Mouse (Mus musculus): Measurements from ENCODE around the gene Babam2. TPM values are rescaled to one million over a fixed set of nuclear protein-coding genes. Genes with fewer than 3 reads are reported as not detected.

Babam2 gene
- polyA plus RNA-seq, 1 experiment, result 70.1 TPM

GRCm38 (mm10) chr5:31892631-31893030 lies 195.1 kb downstream of the Babam2 start:
- H3K4me1 ChIP-seq (ENCODE audit: control insufficient read depth, insufficient read depth, insufficient read length, low read length), result no peaks in the 10 kb centered on the region
- no peak overlapping the region for H3K27ac ChIP-seq (replicated peaks; ENCODE audit: low read depth, low read length)
- H3K4me3 ChIP-seq (ENCODE audit: insufficient read depth, low read depth, low read length), result no peak overlapping the region

GRCm38 (mm10) chr5:31899901-31900300 lies 202.4 kb downstream of the Babam2 start:
- H3K4me3 ChIP-seq (ENCODE audit: insufficient read depth, low read depth, low read length), result no peak overlapping the region
- H3K27ac ChIP-seq (replicated peaks; ENCODE audit: low read depth, low read length), result no peak overlapping the region
- no peaks in the 10 kb centered on the region; the same call in 1 of the 2 replicates for H3K4me1 ChIP-seq (ENCODE audit: control insufficient read depth, insufficient read depth, insufficient read length, low read length)

- no peak overlapping the region for H3K4me3 ChIP-seq (ENCODE audit: insufficient read depth, low read depth, low read length)
- no peak overlapping the region for H3K27ac ChIP-seq (replicated peaks; ENCODE audit: low read depth, low read length)
- peaks cover 8% of the 10 kb centered on the region for H3K4me1 ChIP-seq (ENCODE audit: control insufficient read depth, insufficient read depth, insufficient read length, low read length)
Measured at GRCm38 (mm10) chr5:31902144-31902543, 204.7 kb downstream of the Babam2 start.

GRCm38 (mm10) chr5:31902891-31903290 lies 205.4 kb downstream of the Babam2 start:
- Histone ChIP-seq H3K27ac (replicated peaks; ENCODE audit: low read depth, low read length) (no peak overlapping the region), H3K4me3 (ENCODE audit: insufficient read depth, low read depth, low read length) (no peak overlapping the region), H3K4me1 (ENCODE audit: control insufficient read depth, insufficient read depth, insufficient read length, low read length) (peaks cover 8% of the 10 kb centered on the region)

GRCm38 (mm10) chr5:31904968-31905683 lies 207.6 kb downstream of the Babam2 start:
- no peak overlapping the region for H3K4me3 ChIP-seq (ENCODE audit: insufficient read depth, low read depth, low read length)
- H3K4me1 ChIP-seq (ENCODE audit: control insufficient read depth, insufficient read depth, insufficient read length, low read length), result peaks cover 8% of the 10 kb centered on the region
- H3K27ac ChIP-seq (replicated peaks; ENCODE audit: low read depth, low read length), result no peak overlapping the region

GRCm38 (mm10) chr5:31905808-31906207 lies 208.3 kb downstream of the Babam2 start:
- Histone ChIP-seq H3K4me1 (ENCODE audit: control insufficient read depth, insufficient read depth, insufficient read length, low read length) (peaks cover 8% of the 10 kb centered on the region), H3K27ac (replicated peaks; ENCODE audit: low read depth, low read length) (no peak overlapping the region), H3K4me3 (ENCODE audit: insufficient read depth, low read depth, low read length) (no peak overlapping the region)

- Histone ChIP-seq H3K4me1 (ENCODE audit: control insufficient read depth, insufficient read depth, insufficient read length, low read length) (peaks cover 8% of the 10 kb centered on the region), H3K4me3 (ENCODE audit: insufficient read depth, low read depth, low read length) (no peak overlapping the region), H3K27ac (replicated peaks; ENCODE audit: low read depth, low read length) (no peak overlapping the region)
Measured at GRCm38 (mm10) chr5:31906286-31906951, 208.9 kb downstream of the Babam2 start.

GRCm38 (mm10) chr5:31907959-31908358 lies 210.5 kb downstream of the Babam2 start:
- H3K4me3 ChIP-seq (ENCODE audit: insufficient read depth, low read depth, low read length), result no peak overlapping the region
- no peak overlapping the region for H3K27ac ChIP-seq (replicated peaks; ENCODE audit: low read depth, low read length)
- H3K4me1 ChIP-seq (ENCODE audit: control insufficient read depth, insufficient read depth, insufficient read length, low read length), result peaks cover 8% of the 10 kb centered on the region

- H3K27ac ChIP-seq (replicated peaks; ENCODE audit: low read depth, low read length), result no peak overlapping the region
- peaks cover 8% of the 10 kb centered on the region for H3K4me1 ChIP-seq (ENCODE audit: control insufficient read depth, insufficient read depth, insufficient read length, low read length)
- no peak overlapping the region for H3K4me3 ChIP-seq (ENCODE audit: insufficient read depth, low read depth, low read length)
Measured at GRCm38 (mm10) chr5:31908818-31909217, 211.3 kb downstream of the Babam2 start.

GRCm38 (mm10) chr5:31916241-31916640 lies 218.8 kb downstream of the Babam2 start:
- Histone ChIP-seq H3K4me3 (ENCODE audit: insufficient read depth, low read depth, low read length) (no peak overlapping the region), H3K27ac (replicated peaks; ENCODE audit: low read depth, low read length) (no peak overlapping the region), H3K4me1 (ENCODE audit: control insufficient read depth, insufficient read depth, insufficient read length, low read length) (0 out of 2 replicates have a peak, but pooled peaks cover 2% of the 10 kb centered on the region)

- Histone ChIP-seq H3K27ac (replicated peaks; ENCODE audit: low read depth, low read length) (no peak overlapping the region), H3K4me1 (ENCODE audit: control insufficient read depth, insufficient read depth, insufficient read length, low read length) (0 out of 2 replicates have a peak, but pooled peaks cover 2% of the 10 kb centered on the region), H3K4me3 (ENCODE audit: insufficient read depth, low read depth, low read length) (no peak overlapping the region)
Measured at GRCm38 (mm10) chr5:31918566-31918965, 221.1 kb downstream of the Babam2 start.

GRCm38 (mm10) chr5:31920129-31920528 lies 222.6 kb downstream of the Babam2 start:
- H3K4me1 ChIP-seq (ENCODE audit: control insufficient read depth, insufficient read depth, insufficient read length, low read length), result 0 out of 2 replicates have a peak, but pooled peaks cover 2% of the 10 kb centered on the region
- no peak overlapping the region for H3K4me3 ChIP-seq (ENCODE audit: insufficient read depth, low read depth, low read length)
- H3K27ac ChIP-seq (replicated peaks; ENCODE audit: low read depth, low read length), result no peak overlapping the region

GRCm38 (mm10) chr5:31920890-31921289 lies 223.4 kb downstream of the Babam2 start:
- H3K4me3 ChIP-seq (ENCODE audit: insufficient read depth, low read depth, low read length), result no peak overlapping the region

GRCm38 (mm10) chr5:31924075-31924474 lies 226.6 kb downstream of the Babam2 start:
- Histone ChIP-seq H3K4me3 (ENCODE audit: insufficient read depth, low read depth, low read length) (no peak overlapping the region), H3K4me1 (ENCODE audit: control insufficient read depth, insufficient read depth, insufficient read length, low read length) (0 out of 2 replicates have a peak, but pooled peaks cover 2% of the 10 kb centered on the region), H3K27ac (replicated peaks; ENCODE audit: low read depth, low read length) (no peak overlapping the region)

More at GRCm38 (mm10) chr5:31920890-31921289, 223.4 kb downstream of the Babam2 start:
- no peak overlapping the region for H3K27ac ChIP-seq (replicated peaks; ENCODE audit: low read depth, low read length)
- H3K4me1 ChIP-seq (ENCODE audit: control insufficient read depth, insufficient read depth, insufficient read length, low read length), result 0 out of 2 replicates have a peak, but pooled peaks cover 2% of the 10 kb centered on the region

GRCm38 (mm10) chr5:31926551-31926950 lies 229.1 kb downstream of the Babam2 start:
- no peak overlapping the region for H3K4me3 ChIP-seq (ENCODE audit: insufficient read depth, low read depth, low read length)
- no peak overlapping the region for H3K27ac ChIP-seq (replicated peaks; ENCODE audit: low read depth, low read length)
- no peaks in the 10 kb centered on the region for H3K4me1 ChIP-seq (ENCODE audit: control insufficient read depth, insufficient read depth, insufficient read length, low read length)

- H3K4me3 ChIP-seq (ENCODE audit: insufficient read depth, low read depth, low read length), result no peak overlapping the region
- no peak overlapping the region for H3K27ac ChIP-seq (replicated peaks; ENCODE audit: low read depth, low read length)
- no peaks in the 10 kb centered on the region for H3K4me1 ChIP-seq (ENCODE audit: control insufficient read depth, insufficient read depth, insufficient read length, low read length)
Measured at GRCm38 (mm10) chr5:31929007-31929406, 231.5 kb downstream of the Babam2 start.

Measured in brown adipose tissue, adult 24 weeks (tissue).